Mouse (Mus musculus) right cerebral cortex, adult 18-20 months (tissue): ENCODE results near the gene Lct.
A peak's percentile ranks its signal among the peaks of the same experiment; 100 is the strongest.
"Not testable (repeated sequence)": the region's sequence is repeated elsewhere in the genome, so short reads cannot be mapped to it uniquely, and the experiment has no call there.

Source experiments
- DNase-seq: peaks from one replicate; pipeline ENCODE4 v3.0.0; 2022; ENCODE audit warnings: mixed read lengths

Gene Lct

GRCm38 (mm10) chr1:128328218-128328617 lies at the start of gene Lct:
Lct (minus strand) TSS chr1:128328318.
- no peak for DNase-seq

DNA sequence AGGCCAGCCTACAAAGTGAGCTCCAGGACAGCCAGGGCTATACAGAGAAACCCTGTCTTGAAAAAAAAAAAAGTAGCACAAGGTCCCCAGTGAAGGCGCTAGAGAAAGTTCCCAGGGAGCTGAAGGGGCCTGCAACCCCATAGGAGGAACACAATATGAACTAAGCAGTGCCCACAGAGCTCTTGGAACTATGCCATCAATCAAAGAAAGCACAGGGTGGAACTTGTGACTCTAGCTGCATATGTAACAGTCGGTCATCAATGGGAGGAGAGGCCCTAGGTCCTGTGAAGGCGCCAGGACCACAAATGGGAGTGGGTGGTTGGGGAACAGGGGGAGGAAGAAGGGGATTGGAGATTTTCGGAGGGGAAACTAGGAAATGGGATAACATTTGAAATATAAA lies 48.7 kb upstream of the Lct start:
- no peak for DNase-seq

- DNase-seq, result no peak
Measured at GRCm38 (mm10) chr1:128372143-128372860, 44.2 kb upstream of the Lct start.

- DNase-seq, result peak; percentile 34
Measured at GRCm38 (mm10) chr1:128368732-128369441, 40.8 kb upstream of the Lct start.

GRCm38 (mm10) chr1:128360601-128361000 lies 32.5 kb upstream of the Lct start:
- peak; percentile 43 for DNase-seq

DNA sequence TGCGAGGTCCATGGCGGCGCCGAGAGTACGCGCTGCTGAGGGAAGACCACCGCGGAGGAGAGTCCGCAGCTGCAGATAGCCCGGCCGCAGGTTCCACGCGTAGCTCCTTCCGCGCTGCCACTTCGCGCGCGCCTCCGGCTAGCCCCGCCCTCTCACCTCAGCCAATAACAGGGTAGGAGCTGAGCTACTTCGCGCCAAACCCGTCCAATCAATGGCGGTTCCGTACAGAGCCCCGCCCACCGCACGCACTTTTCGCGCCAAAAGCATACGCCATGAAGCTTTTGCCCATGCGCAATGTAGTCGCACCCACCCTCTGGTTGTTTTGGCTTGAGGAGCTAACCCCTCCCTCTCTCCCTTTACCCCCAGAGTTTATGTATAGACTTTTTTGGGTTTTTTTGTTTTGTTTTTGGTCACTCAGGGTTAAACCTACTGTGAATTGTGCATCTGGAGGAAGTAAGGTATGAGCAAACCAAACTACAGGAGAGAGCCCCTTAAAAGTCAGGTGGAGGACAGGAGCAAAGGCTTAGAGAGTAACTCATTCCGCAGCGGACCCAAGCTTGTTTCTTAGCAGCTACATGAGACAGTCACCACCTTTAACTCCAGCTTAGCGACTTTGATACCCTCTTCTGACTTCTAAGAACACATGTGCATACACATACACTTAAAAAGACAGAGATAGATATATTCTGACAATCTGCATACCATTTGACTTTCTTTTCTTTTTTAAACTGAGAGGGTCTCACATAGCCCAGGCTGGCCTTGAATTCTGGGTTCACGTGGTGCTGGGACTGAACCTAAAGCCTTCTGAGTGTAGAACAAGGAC lies 31.6 kb upstream of the Lct start, which contains the start of gene Mcm6:
Gene Mcm6 (minus strand): TSS at position 111 of the 823 bp plus-strand sequence.
- DNase-seq, result peak; percentile 94

DNA sequence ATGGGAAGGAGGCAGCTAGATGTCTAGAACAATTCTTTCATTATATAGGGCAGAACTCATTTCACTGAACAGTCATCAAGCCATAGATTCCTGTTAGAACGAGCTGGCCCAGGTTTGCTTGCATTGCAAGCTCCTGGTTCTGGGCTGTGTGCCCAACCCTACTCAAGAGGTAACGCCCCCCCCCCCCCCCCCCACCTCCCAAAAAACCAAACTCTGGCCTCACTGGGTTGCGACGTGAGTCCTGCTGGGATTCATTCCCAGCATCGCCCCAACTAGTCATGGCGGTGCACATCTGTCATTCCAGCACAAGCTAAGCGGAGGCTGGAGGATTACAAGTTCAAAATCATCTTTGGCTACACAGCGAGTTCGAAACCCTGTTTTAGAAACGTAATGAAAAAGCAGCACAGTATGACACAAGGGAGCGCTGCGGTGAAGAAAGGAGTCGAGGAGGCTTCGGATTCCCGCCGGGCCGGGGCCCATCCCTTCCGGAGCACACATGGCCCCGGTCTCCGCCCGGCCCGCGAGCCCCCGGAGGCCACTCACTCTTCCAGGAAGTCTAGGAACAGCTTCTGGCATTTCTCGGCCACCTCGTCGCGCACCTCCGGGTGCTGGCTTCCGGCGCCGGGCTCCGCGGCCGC lies 30.9 kb upstream of the Lct start:
- no peak for DNase-seq

GRCm38 (mm10) chr1:128358276-128358675 lies 30.2 kb upstream of the Lct start:
- DNase-seq, result no peak

DNA sequence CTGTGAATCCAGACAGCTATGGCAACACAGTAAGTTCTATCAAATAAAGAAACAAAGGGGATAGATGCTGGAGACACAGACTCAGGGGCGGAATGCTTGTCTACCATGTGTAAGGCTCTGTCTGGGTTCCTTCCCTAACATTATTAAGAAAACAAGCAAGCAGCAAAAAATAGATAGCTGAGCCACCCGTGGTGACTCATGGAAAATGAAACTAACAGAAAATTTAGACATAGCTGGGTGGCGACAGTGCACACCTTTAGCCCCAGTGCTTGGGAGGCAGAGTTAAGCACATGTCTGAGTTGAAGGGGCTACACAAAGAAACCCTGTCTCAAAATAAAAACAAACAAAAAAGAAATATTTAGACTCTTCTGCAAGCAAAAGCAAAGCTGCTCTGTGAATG lies 29.3 kb upstream of the Lct start:
- DNase-seq, result no peak

DNA sequence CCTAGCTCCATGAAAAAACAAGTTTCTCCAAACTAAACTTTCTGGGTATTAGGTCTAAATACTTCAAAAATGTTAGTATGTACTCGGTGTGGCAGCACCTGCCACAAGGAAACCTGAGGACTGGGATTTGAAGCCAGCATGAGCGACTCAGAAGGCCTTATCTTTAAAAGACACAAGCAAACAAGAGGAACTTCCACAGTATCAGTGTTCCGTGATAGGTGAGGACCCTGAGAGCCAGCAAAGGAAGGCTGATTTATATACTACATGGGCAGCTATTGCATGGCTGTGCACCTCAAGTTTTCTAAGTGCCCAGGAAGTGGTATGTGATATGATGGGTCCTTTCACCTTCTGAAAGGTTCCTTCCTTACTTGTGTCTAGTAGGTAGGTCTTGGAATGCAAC lies 25.0 kb upstream of the Lct start:
- DNase-seq, result no peak

DNA sequence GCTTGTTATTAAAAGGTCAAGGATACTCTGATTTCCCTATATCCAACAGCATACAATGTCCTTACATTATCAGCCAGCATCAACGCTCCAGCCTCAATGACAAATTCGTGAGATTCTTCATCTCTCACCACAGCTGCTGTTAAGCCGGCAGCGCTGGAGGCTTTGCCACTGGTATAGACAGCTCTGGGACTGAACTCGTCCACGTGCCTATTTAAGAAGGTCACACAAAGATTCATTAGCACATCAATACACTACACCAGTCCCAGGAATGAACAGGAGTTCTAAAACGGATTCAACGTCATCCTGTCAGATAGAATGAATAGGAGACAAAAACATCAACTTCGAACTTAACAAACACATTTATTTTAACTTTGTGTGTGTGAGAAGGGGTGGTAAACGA lies 16.1 kb upstream of the Lct start:
- DNase-seq, result no peak

DNA sequence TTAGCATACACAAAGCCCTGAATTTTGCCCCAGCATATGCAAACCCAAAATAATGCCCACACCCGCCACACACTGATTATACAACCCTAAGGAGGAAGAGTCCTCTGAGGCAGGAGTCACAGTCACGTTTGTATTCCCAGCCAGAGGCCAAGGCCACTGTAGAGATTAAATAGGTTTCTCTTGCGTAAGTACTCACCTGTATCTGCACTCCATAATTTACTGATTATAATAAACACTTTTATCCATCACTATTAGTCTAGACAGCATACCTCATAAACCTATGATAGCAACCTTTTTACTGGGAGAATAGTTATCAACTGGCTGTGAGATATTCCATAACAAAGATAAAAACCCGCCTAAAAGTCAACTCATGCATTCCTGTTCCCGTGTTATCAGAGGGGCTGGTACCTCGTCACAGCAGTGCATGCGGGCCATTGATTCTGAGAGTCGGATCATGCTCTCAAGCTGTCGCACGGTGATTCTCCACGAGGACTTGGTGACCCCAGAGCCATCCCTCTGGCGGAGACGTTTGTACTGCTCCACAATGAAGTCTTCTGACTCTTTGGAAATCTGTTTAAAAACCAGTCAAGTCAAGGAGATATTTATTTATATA lies 9.7 kb upstream of the Lct start:
- no peak for DNase-seq

DNA sequence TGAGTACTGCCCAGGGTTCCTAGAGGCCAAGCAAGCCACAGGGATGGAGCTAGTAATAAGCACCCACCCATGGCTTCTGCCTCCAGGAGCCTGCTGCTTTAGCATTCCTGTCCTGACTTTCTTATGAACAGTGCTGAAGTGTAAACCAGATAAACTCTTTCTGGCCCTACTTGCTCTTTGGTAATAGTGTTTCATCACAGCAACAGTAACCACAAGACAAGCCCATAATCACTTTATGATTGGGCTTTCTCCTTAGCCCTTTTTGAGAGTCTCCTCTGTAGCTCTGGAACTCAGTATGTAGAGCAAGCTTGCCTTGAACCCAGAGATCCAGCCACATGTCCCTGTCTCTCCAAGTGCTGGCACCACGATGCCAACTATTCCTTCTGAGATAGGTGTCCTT lies 2.2 kb upstream of the Lct start:
- no peak for DNase-seq

DNA sequence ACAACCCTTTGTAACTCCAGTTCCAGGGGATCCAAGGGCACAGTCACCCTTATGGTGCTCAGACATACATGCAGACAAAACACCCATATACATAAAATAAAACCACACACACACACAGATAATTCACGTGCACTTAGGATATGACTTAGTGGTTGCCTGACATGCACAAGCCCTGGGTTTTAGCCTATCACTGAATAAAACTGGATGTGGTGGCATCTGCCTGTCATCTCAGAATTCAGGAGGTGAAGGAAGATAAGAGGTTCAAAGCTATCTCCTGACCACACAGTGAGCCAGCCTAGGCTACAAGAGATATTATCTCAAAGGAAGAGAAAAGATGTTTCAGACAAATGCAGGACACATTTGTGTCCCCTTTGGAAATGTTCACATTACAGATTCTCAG lies 953 bp downstream of the Lct start:
- no peak for DNase-seq

DNA sequence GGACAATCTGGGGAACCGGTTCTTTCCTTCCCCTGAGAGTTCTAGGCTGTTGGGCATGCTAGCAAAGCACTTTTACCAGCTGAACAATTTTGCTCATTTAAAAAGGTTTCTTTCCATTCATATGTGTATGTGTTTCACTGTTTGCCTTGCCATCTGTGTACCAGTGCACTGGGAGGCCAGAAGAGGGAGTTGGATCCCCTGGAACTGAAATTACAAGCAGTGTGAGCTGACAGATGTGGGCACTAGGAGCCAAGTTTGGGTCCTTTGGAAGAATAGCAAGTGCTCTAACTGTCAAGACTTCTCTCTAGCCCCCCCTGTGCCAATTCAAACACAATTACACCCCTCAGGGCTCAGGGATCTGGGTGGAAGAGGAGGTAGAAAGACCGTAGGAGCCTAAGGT lies 3.3 kb downstream of the Lct start:
- DNase-seq, result no peak

- DNase-seq, result no peak
Measured at GRCm38 (mm10) chr1:128323026-128323643, 5.0 kb downstream of the Lct start.

GRCm38 (mm10) chr1:128319266-128319665 lies 8.9 kb downstream of the Lct start:
- not testable (repeated sequence) for DNase-seq

DNA sequence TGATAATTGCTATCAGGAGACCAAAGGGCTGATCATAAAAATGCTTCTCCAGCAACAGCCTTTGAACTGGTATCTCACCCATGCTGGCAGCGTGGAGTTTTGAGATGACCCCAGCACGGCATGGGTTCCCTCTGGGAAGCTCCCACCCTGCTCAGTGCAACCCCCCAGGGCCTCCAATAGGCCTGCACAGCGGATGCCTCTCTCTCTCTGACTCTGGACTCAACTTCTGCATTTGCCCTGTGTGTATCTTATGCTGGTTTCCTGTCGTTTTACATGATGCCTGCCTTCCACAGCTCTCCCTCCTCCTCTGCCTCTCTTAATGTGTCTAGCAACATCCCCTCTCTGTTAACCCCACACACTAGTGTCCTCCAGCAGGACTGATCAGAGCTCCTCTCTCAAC lies 13.5 kb downstream of the Lct start:
- DNase-seq, result no peak

DNA sequence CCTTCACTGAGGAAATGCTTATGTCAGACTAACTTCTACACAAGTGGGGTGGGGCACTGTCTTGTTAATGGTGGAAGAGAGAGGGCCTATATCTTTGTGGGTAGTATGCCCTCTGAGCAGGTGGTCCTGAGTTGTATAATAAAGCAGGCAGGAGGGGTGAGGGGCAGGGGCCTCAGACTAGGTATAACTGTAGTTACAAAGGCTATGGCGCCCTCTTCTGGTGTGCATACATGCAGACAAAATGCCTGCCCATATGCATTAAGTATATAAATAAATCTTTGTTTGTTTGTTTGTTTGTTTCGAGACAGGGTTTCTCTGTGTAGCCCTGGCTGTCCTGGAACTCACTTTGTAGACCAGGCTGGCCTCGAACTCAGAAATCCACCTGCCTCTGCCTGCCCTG lies 19.1 kb downstream of the Lct start:
- no peak for DNase-seq

DNA sequence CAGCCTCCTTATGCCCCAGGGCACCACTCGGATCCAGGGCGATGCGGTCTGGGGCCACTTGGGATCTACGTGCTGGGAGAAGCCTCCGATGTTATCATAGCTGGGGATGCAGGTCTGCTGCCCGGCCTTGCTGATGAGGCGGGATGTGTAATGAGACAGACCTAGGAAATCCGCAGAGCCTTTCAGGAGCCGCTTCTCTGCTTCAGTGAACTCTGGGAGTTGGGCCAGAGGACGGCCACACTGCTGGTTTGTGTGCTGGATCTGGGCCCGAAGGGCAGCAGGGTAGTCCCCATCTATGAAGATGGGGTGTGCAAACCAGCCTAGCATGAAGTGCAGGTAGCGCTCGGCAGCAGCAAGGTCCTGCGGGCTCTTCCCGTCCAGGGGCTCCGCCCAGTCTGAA lies 24.2 kb downstream of the Lct start:
- DNase-seq, result peak; percentile 12

- DNase-seq, result no peak
Measured at GRCm38 (mm10) chr1:128295717-128296528, 32.2 kb downstream of the Lct start.
